Mouse (Mus musculus) G1E (cell line): ENCODE measurements at regions not wholly inside any gene's neighbourhood (a gene's known extent, or its start where the extent isn't known, plus 50 kb on each side); places are given as distances from the start of the nearest gene placed in this dataset.

Experiments used
- ATAC-seq: 2 replicates; pipeline ENCODE4 v1.8.0; 2016; ENCODE audit warnings: mild to moderate bottlenecking; ENCODE audit not compliant: insufficient number of reproducible peaks, poor library complexity, low FRiP score, severe bottlenecking; ENCODE audit errors: extremely low read depth
- DNase-seq: peaks from one replicate; pipeline ENCODE4 v3.0.0; 2012; ENCODE audit warnings: low spot score
- H3K27me3 ChIP-seq: 2 replicates; pipeline ENCODE4 v1.6.1; 2012; ENCODE audit warnings: mild to moderate bottlenecking, low read length, inconsistent platforms; ENCODE audit not compliant: insufficient read depth
- H3K36me3 ChIP-seq: replicated peaks from 2 replicates; pipeline ENCODE3; 2012; ENCODE audit warnings: mild to moderate bottlenecking, inconsistent platforms
- H3K4me1 ChIP-seq: 2 replicates; pipeline ENCODE4 v1.6.1; 2012; ENCODE audit warnings: low read depth, low read length, inconsistent platforms, mixed read lengths; ENCODE audit not compliant: insufficient read depth
- H3K4me3 ChIP-seq: 2 replicates; pipeline ENCODE4 v1.5.1; 2012; ENCODE audit warnings: low read depth, mild to moderate bottlenecking, inconsistent platforms, low read length, moderate library complexity, mixed read lengths
- H3K9me3 ChIP-seq: replicated peaks from 2 replicates; pipeline ENCODE4 v1.6.1; 2012; ENCODE audit warnings: inconsistent platforms
- CTCF ChIP-seq: IDR thresholded peaks from 2 replicates; pipeline ENCODE4 v1.5.1; 2012; ENCODE audit warnings: low read depth, low read length, inconsistent platforms, mixed read lengths
- GATA1 ChIP-seq: IDR thresholded peaks from 2 replicates; pipeline ENCODE4 v1.6.1; 2012; ENCODE audit warnings: borderline replicate concordance, low read length, inconsistent platforms, mixed read lengths
- GATA2 ChIP-seq: IDR thresholded peaks from 2 replicates; pipeline ENCODE4 v1.6.1; 2012; ENCODE audit warnings: low read depth, low read length, inconsistent platforms, borderline replicate concordance
- POLR2AphosphoS5 ChIP-seq: IDR thresholded peaks from 2 replicates; pipeline ENCODE4 v1.6.1; 2012; ENCODE audit warnings: low read depth, low read length, inconsistent platforms; ENCODE audit not compliant: insufficient replicate concordance
- TAL1 ChIP-seq: conservative IDR thresholded peaks from 2 replicates; pipeline ENCODE4 v1.6.1; 2012; ENCODE audit warnings: low read depth, low read length, inconsistent platforms, mixed read lengths

GRCm38 (mm10) chr3:21325329-21325896 is 751.0 kb upstream of the Tbl1xr1 start:
- no peaks in the 10 kb centered on the region for H3K27me3 ChIP-seq
- no peak overlapping the region for H3K4me3 ChIP-seq
- H3K4me1 ChIP-seq: no peaks in the 10 kb centered on the region
- H3K9me3 ChIP-seq: no peaks in the 10 kb centered on the region
- DNase-seq (no peak), ATAC-seq (no peak)
- TF ChIP-seq CTCF: no peak
- TF ChIP-seq GATA2: no peak
- TF ChIP-seq GATA1: no peak
- no peak for TF ChIP-seq POLR2AphosphoS5
- no peak for TF ChIP-seq TAL1
- no peaks in the 10 kb centered on the region for H3K36me3 ChIP-seq

GRCm38 (mm10) chr3:21341916-21342315 is 734.5 kb upstream of the Tbl1xr1 start:
- Histone ChIP-seq H3K27me3 (no peaks in the 10 kb centered on the region), H3K9me3 (no peaks in the 10 kb centered on the region), H3K4me3 (no peak overlapping the region), H3K36me3 (no peaks in the 10 kb centered on the region), H3K4me1 (no peaks in the 10 kb centered on the region)
- TF ChIP-seq GATA2 (no peak), CTCF (no peak), POLR2AphosphoS5 (no peak), GATA1 (no peak), TAL1 (no peak)
- DNase-seq: no peak
- no peak for ATAC-seq

GRCm38 (mm10) chr3:21343095-21343494 is 733.4 kb upstream of the Tbl1xr1 start:
- Histone ChIP-seq H3K4me1 (no peaks in the 10 kb centered on the region), H3K4me3 (no peak overlapping the region), H3K9me3 (no peaks in the 10 kb centered on the region), H3K27me3 (no peaks in the 10 kb centered on the region), H3K36me3 (no peaks in the 10 kb centered on the region)
- no peak for DNase-seq
- TF ChIP-seq TAL1: no peak
- TF ChIP-seq CTCF: no peak
- no peak for TF ChIP-seq GATA1
- TF ChIP-seq GATA2: no peak
- no peak for TF ChIP-seq POLR2AphosphoS5
- ATAC-seq: no peak

GRCm38 (mm10) chr3:21349421-21349820 is 727.0 kb upstream of the Tbl1xr1 start:
- Histone ChIP-seq H3K36me3 (no peaks in the 10 kb centered on the region), H3K4me1 (no peaks in the 10 kb centered on the region), H3K4me3 (no peak overlapping the region), H3K27me3 (no peaks in the 10 kb centered on the region), H3K9me3 (no peaks in the 10 kb centered on the region)
- ATAC-seq: no peak
- TF ChIP-seq TAL1 (no peak), CTCF (no peak), GATA2 (no peak)
- DNase-seq: no peak

- H3K36me3 ChIP-seq: no peaks in the 10 kb centered on the region
- TF ChIP-seq TAL1 (no peak), CTCF (no peak), GATA2 (no peak), POLR2AphosphoS5 (no peak), GATA1 (no peak)
- no peaks in the 10 kb centered on the region for H3K9me3 ChIP-seq
- peaks cover 3% of the 10 kb centered on the region; the same call in 1 of the 2 replicates for H3K27me3 ChIP-seq
- ATAC-seq (no peak), DNase-seq (no peak)
- H3K4me1 ChIP-seq: no peaks in the 10 kb centered on the region
- H3K4me3 ChIP-seq: no peak overlapping the region
These were observed 720.3 kb upstream of the Tbl1xr1 start for GRCm38 (mm10) chr3:21356150-21356549.

- Histone ChIP-seq H3K4me3 (no peak overlapping the region), H3K27me3 (peaks cover 3% of the 10 kb centered on the region; the same call in 1 of the 2 replicates), H3K36me3 (no peaks in the 10 kb centered on the region), H3K9me3 (no peaks in the 10 kb centered on the region), H3K4me1 (no peaks in the 10 kb centered on the region)
- TF ChIP-seq TAL1 (no peak), CTCF (no peak), GATA1 (no peak), GATA2 (no peak)
- DNase-seq (no peak), ATAC-seq (no peak)
These were observed 719.4 kb upstream of the Tbl1xr1 start for GRCm38 (mm10) chr3:21356831-21357712.
